Mouse (Mus musculus): ENCODE results near the gene Tor4a. TPM values are rescaled to one million over a fixed set of nuclear protein-coding genes. Genes with fewer than 3 reads are reported as not detected.

The Tor4a gene
- total RNA-seq, 2 experiments from 2014 or later: 2.2 to 3.0 TPM

GRCm38 (mm10) chr2:25179566-25180217 lies 17.0 kb downstream of the Tor4a start:
- DNase-seq (ENCODE audit: low spot score in 2 of 2): no peak
- H3K4me3 ChIP-seq: peak overlapping the region; percentile 72
- peak overlapping the region; percentile 91 for H3K27ac ChIP-seq
- TF ChIP-seq CTCF (conservative IDR thresholded peaks at IDR 0.05): no peak

GRCm38 (mm10) chr2:25178285-25178972 lies 18.3 kb downstream of the Tor4a start:
- H3K4me3 ChIP-seq: peak overlapping the region; percentile 18; the same call in 1 of the 2 replicates
- TF ChIP-seq CTCF (conservative IDR thresholded peaks at IDR 0.05): no peak
- DNase-seq (ENCODE audit: low spot score in 2 of 2): peak in 1 of 2 experiments; percentile 51

GRCm38 (mm10) chr2:25177685-25178084 lies 19.0 kb downstream of the Tor4a start:
- no peak for DNase-seq (ENCODE audit: low spot score in 2 of 2)
- Histone ChIP-seq H3K4me3 (peak overlapping the region; percentile 28; the same call in 1 of the 2 replicates), H3K27ac (peak overlapping the region; percentile 91)
- no peak for TF ChIP-seq CTCF (conservative IDR thresholded peaks at IDR 0.05)

More at GRCm38 (mm10) chr2:25178285-25178972, 18.3 kb downstream of the Tor4a start:
- H3K27ac ChIP-seq: peak overlapping the region; percentile 91

GRCm38 (mm10) chr2:25177076-25177475 lies 19.6 kb downstream of the Tor4a start:
- H3K27ac ChIP-seq: peak overlapping the region; percentile 91
- no peak for DNase-seq (ENCODE audit: low spot score in 2 of 2)
- H3K4me3 ChIP-seq: peak overlapping the region; percentile 28; the same call in 1 of the 2 replicates
- TF ChIP-seq CTCF (conservative IDR thresholded peaks at IDR 0.05): no peak

GRCm38 (mm10) chr2:25176573-25176972 lies 20.1 kb downstream of the Tor4a start:
- Histone ChIP-seq H3K27ac (peak overlapping the region; percentile 91), H3K4me3 (no peak overlapping the region)
- TF ChIP-seq CTCF (conservative IDR thresholded peaks at IDR 0.05): no peak
- DNase-seq (ENCODE audit: low spot score in 2 of 2): no peak

- DNase-seq (ENCODE audit: low spot score in 2 of 2): no peak
- no peak for TF ChIP-seq CTCF (conservative IDR thresholded peaks at IDR 0.05)
- H3K27ac ChIP-seq: peak overlapping the region; percentile 91
- no peak overlapping the region for H3K4me3 ChIP-seq
These were observed 21.0 kb downstream of the Tor4a start for GRCm38 (mm10) chr2:25175690-25176078.

GRCm38 (mm10) chr2:25174866-25175689 lies 21.6 kb downstream of the Tor4a start:
- Histone ChIP-seq H3K27ac (peak overlapping the region; percentile 91), H3K4me3 (no peak overlapping the region)
- no peak for TF ChIP-seq CTCF (conservative IDR thresholded peaks at IDR 0.05)
- DNase-seq (ENCODE audit: low spot score in 2 of 2): no peak

GRCm38 (mm10) chr2:25173821-25174220 lies 22.9 kb downstream of the Tor4a start:
- no peak overlapping the region for H3K27ac ChIP-seq
- no peak overlapping the region for H3K4me3 ChIP-seq
- no peak for DNase-seq (ENCODE audit: low spot score in 2 of 2)
- no peak for TF ChIP-seq CTCF (conservative IDR thresholded peaks at IDR 0.05)

GRCm38 (mm10) chr2:25172629-25173028 lies 24.1 kb downstream of the Tor4a start:
- DNase-seq (ENCODE audit: low spot score in 2 of 2): no peak
- Histone ChIP-seq H3K4me3 (no peak overlapping the region), H3K27ac (no peak overlapping the region)
- TF ChIP-seq CTCF (conservative IDR thresholded peaks at IDR 0.05): no peak

GRCm38 (mm10) chr2:25171769-25172153 lies 24.9 kb downstream of the Tor4a start:
- DNase-seq (ENCODE audit: low spot score in 2 of 2): peak in 1 of 2 experiments; percentile 67
- Histone ChIP-seq H3K27ac (peak overlapping the region; percentile 69), H3K4me3 (no peak overlapping the region)
- TF ChIP-seq CTCF (conservative IDR thresholded peaks at IDR 0.05): peak; percentile 35

- H3K27ac ChIP-seq: peak overlapping the region; percentile 69
These were observed 25.5 kb downstream of the Tor4a start for GRCm38 (mm10) chr2:25171101-25171768.

GRCm38 (mm10) chr2:25170326-25171100 lies 26.2 kb downstream of the Tor4a start:
- Histone ChIP-seq H3K4me3 (no peak overlapping the region), H3K27ac (no peak overlapping the region; the same call in 1 of the 2 replicates)
- DNase-seq (ENCODE audit: low spot score in 2 of 2): no peak
- TF ChIP-seq CTCF (conservative IDR thresholded peaks at IDR 0.05): no peak

More at GRCm38 (mm10) chr2:25171101-25171768, 25.5 kb downstream of the Tor4a start:
- DNase-seq (ENCODE audit: low spot score in 2 of 2): no peak
- H3K4me3 ChIP-seq: no peak overlapping the region
- TF ChIP-seq CTCF (conservative IDR thresholded peaks at IDR 0.05): no peak
